Mouse (Mus musculus): ENCODE measurements around the gene Snapc5.
"Not testable (repeated sequence)": the region's sequence is repeated elsewhere in the genome, so short reads cannot be mapped to it uniquely, and the experiment has no call there.

Snapc5 gene

GRCm38 (mm10) chr9:64178974-64179646 lies at the start of gene Snapc5:
TSS of gene Snapc5 (plus strand) at chr9:64179274.
- DNase-seq: peak; percentile 87

- DNase-seq: no peak
These were observed 47.5 kb upstream of the Snapc5 start for GRCm38 (mm10) chr9:64131623-64132022.

- peak; percentile 10 for DNase-seq
These were observed 40.2 kb upstream of the Snapc5 start for GRCm38 (mm10) chr9:64138896-64139295.

- no peak for DNase-seq
These were observed 39.2 kb upstream of the Snapc5 start for GRCm38 (mm10) chr9:64139879-64140278.

- no peak for DNase-seq
These were observed 22.4 kb upstream of the Snapc5 start for GRCm38 (mm10) chr9:64156641-64157040.

- DNase-seq: no peak
These were observed 18.6 kb upstream of the Snapc5 start for GRCm38 (mm10) chr9:64160471-64160870.

GRCm38 (mm10) chr9:64169967-64170366 lies 9.1 kb upstream of the Snapc5 start:
- DNase-seq: not testable (repeated sequence)

GRCm38 (mm10) chr9:64172145-64172815 lies 6.8 kb upstream of the Snapc5 start:
- DNase-seq: no peak

- peak; percentile 79 for DNase-seq
These were observed 6.0 kb upstream of the Snapc5 start, which contains the start of the genes Zwilch and Rpl4 for GRCm38 (mm10) chr9:64172816-64173665. TSS of gene Zwilch (minus strand) at chr9:64173104. TSS of gene Rpl4 (plus strand) at chr9:64173375.

- DNase-seq: no peak
These were observed 5.3 kb upstream of the Snapc5 start for GRCm38 (mm10) chr9:64173666-64174220.

GRCm38 (mm10) chr9:64174341-64174740 lies 4.7 kb upstream of the Snapc5 start:
- DNase-seq: no peak

- DNase-seq: no peak
These were observed 4.3 kb upstream of the Snapc5 start for GRCm38 (mm10) chr9:64174766-64175165.

- no peak for DNase-seq
These were observed 3.7 kb upstream of the Snapc5 start for GRCm38 (mm10) chr9:64175378-64175777.

- no peak for DNase-seq
These were observed 482 bp upstream of the Snapc5 start for GRCm38 (mm10) chr9:64178610-64178973.

GRCm38 (mm10) chr9:64183295-64183694 lies 4.2 kb downstream of the Snapc5 start:
- DNase-seq: not testable (repeated sequence)

GRCm38 (mm10) chr9:64184166-64184840 lies 5.2 kb downstream of the Snapc5 start:
- no peak for DNase-seq

GRCm38 (mm10) chr9:64193879-64194278 lies 14.8 kb downstream of the Snapc5 start:
- DNase-seq: no peak

- no peak for DNase-seq
These were observed 16.5 kb downstream of the Snapc5 start for GRCm38 (mm10) chr9:64195554-64195953.

GRCm38 (mm10) chr9:64197524-64197923 lies 18.4 kb downstream of the Snapc5 start:
- DNase-seq: no peak

- DNase-seq: no peak
These were observed 19.1 kb downstream of the Snapc5 start for GRCm38 (mm10) chr9:64198068-64198762.

- DNase-seq: not testable (repeated sequence)
These were observed 19.8 kb downstream of the Snapc5 start for GRCm38 (mm10) chr9:64198763-64199418.
